Mouse (Mus musculus) heart, embryonic 14.5 days (tissue): ENCODE measurements around the gene Vps53. TPM values are rescaled to one million over a fixed set of nuclear protein-coding genes. Genes with fewer than 3 reads are reported as not detected.

ENCODE experiments used
- ATAC-seq: fragments of 200-750 bp; cut with Nextera tagmentation; 2 replicates; pipeline ENCODE4 v1.8.0; 2017; ENCODE audit warnings: low read depth, moderate TSS enrichment; ENCODE audit not compliant: insufficient number of reproducible peaks, insufficient read depth, low FRiP score
- H3K27ac ChIP-seq, 2 experiments: fragments of 200-500 bp in 1 of 2; fragments of 300-500 bp in 1 of 2; sonication (generic) in 1 of 2; replicated peaks in 1 of 2; 2 replicates each; pipeline ENCODE4 v1.5.1; 2012 to 2014; ENCODE audit warnings: low read depth in 2 of 2, low read length in 2 of 2, control low read depth in 1 of 2, mild to moderate bottlenecking in 1 of 2, mixed read lengths in 1 of 2; ENCODE audit not compliant: control insufficient read depth in 1 of 2, insufficient read depth in 1 of 2
- H3K27me3 ChIP-seq: fragments of 300-500 bp; sonication (generic); 2 replicates; pipeline ENCODE4 v1.6.1; 2014; ENCODE audit warnings: mild to moderate bottlenecking, low read length, control low read depth; ENCODE audit not compliant: control insufficient read depth, insufficient read depth
- H3K36me3 ChIP-seq: fragments of 300-500 bp; sonication (generic); 2 replicates; pipeline ENCODE4 v1.6.1; 2014; ENCODE audit warnings: mild to moderate bottlenecking, control low read depth, low read length, mixed read lengths; ENCODE audit not compliant: control insufficient read depth, insufficient read depth
- H3K4me1 ChIP-seq, 2 experiments: fragments of 200-500 bp in 1 of 2; fragments of 300-500 bp in 1 of 2; sonication (generic) in 1 of 2; 2 replicates each; pipeline ENCODE4 v1.6.1; 2012 to 2014; ENCODE audit warnings: low read length in 2 of 2, control low read depth in 1 of 2, mixed read lengths in 1 of 2; ENCODE audit not compliant: control insufficient read depth in 2 of 2, insufficient read depth in 2 of 2
- H3K4me2 ChIP-seq: fragments of 300-500 bp; sonication (generic); 2 replicates; pipeline ENCODE4 v1.6.1; 2014; ENCODE audit warnings: mild to moderate bottlenecking, low read length
- H3K4me3 ChIP-seq, 2 experiments: fragments of 200-500 bp in 1 of 2; fragments of 300-500 bp in 1 of 2; sonication (generic) in 1 of 2; 2 replicates each; pipeline ENCODE4 v1.5.1; 2012 to 2014; ENCODE audit warnings: low read length in 2 of 2, mild to moderate bottlenecking in 2 of 2, control low read depth in 1 of 2, low read depth in 1 of 2, moderate library complexity in 1 of 2; ENCODE audit not compliant: control insufficient read depth in 1 of 2, insufficient read depth in 1 of 2
- H3K9ac ChIP-seq: fragments of 300-500 bp; sonication (generic); 2 replicates; pipeline ENCODE4 v1.6.1; 2014; ENCODE audit warnings: mild to moderate bottlenecking, low read length
- H3K9me3 ChIP-seq: fragments of 300-500 bp; sonication (generic); 2 replicates; pipeline ENCODE4 v1.6.1; 2016; ENCODE audit warnings: low read length, control low read depth; ENCODE audit not compliant: control insufficient read depth
- WGBS: fragments of 180-500 bp; shearing (Covaris S2); extraction: QIAGEN DNeasy Blood & Tissue Kit; methylation state at CpG from one replicate; pipeline ENCODE4 v1.1.7; 2014; 5-methylcytosine and 5-hydroxymethylcytosine counted together
- polyA plus RNA-seq: library from polyadenylated mRNA; unstranded; fragments of >200 nt; fragmentation: Nextera tagmentation; extraction: Ambion mirVana; gene quantifications from 2 replicates; pipeline ENCODE4 v1.2.1, GENCODE M21; 2014

Gene Vps53
- polyA plus RNA-seq, 1 experiment from 2014 or later, result 32.5 TPM

DNA sequence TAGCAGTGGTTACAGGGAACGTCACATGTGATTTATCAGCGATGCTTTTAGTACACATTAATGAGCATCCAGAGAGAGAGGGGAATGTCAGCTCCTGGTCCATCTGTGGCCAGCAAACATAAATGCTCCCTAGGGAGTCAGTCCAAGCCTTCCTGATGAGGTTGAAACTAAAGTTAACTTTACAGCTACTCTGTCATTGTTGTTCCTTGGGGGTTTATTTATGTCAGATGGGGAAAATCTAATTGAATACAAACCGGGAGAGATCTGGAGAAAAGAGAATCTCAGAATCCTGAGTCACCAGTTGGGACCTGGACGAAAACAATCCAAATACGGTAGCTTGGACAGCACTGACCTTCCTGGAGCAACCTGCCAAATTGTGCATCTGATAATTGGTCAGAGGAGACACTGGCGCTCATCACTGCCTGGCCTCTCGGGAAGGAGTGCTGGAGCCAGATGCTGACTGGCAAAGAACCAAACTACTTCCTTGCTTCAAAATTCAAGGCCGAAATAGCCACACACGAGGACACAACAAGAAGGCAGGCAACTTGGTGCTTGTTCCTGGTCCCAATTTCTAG is 113.8 kb downstream of the Vps53 start:
- ATAC-seq, result no peak
- Histone ChIP-seq H3K9ac (no peak overlapping the region), H3K4me2 (no peak overlapping the region), H3K27ac (no peak overlapping the region), H3K27me3 (no peaks in the 10 kb centered on the region), H3K4me3 (no peak overlapping the region), H3K9me3 (no peaks in the 10 kb centered on the region), H3K36me3 (peaks cover 21% of the 10 kb centered on the region), H3K4me1 (peaks cover 3 to 11% of the 10 kb centered on the region in 2 experiments; a peak in 3 of 4 replicates)
- WGBS, result 74% methylated on average over 9 of the region's 9 CpGs

DNA sequence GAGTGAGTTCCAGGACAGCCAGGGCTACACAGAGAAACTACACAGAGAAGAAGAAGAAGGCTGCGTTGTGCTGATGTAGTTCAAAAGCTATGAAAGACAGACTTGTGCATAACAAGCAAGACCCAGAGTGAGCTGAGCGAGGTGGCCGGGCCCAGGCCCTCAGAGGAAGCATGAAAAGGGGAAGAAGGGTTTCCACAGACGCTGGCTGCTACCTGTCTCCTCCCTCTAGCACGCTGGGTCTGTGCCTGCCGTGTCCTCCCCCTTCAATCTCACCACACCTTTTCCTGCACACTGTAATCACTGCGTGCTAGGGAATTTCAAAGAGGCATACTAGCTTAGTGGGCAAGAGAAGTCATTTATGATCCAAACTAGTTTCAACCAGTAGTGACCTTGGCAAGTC is 115.0 kb downstream of the Vps53 start:
- no peak overlapping the region for H3K27ac ChIP-seq
- peaks cover 6 to 17% of the 10 kb centered on the region in 2 experiments; a peak in 3 of 4 replicates for H3K4me1 ChIP-seq
- H3K4me3 ChIP-seq, result no peak overlapping the region
- H3K27me3 ChIP-seq, result no peaks in the 10 kb centered on the region
- H3K4me2 ChIP-seq, result no peak overlapping the region
- H3K36me3 ChIP-seq, result peaks cover 24% of the 10 kb centered on the region
- no peak overlapping the region for H3K9ac ChIP-seq
- no peaks in the 10 kb centered on the region for H3K9me3 ChIP-seq
- no peak for ATAC-seq
- 80% methylated on average over 7 of the region's 7 CpGs for WGBS

DNA sequence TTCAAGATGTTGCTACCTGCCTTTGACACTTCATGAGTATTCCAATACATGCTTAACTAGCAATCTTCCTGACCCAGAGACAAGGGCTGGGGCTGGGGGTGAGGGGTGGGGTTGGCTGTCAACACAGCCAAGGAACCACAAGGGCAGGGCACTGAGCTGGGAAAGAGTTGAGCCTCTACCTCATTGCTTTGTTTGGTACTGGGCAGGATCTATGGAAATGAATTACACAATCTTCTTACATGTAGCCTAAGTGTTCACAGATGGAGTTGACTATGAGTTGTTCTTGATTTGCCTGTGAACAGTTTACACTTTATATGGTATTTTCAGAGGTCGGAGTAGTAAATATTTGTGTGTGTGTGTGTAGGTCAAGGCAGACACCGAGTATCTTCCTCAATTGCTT is 118.5 kb downstream of the Vps53 start:
- WGBS, result 91% methylated on average over 2 of the region's 2 CpGs
- Histone ChIP-seq H3K4me3 (no peak overlapping the region), H3K4me2 (no peak overlapping the region), H3K27ac (no peak overlapping the region), H3K9me3 (no peaks in the 10 kb centered on the region), H3K36me3 (peaks cover 20% of the 10 kb centered on the region), H3K27me3 (no peaks in the 10 kb centered on the region), H3K9ac (no peak overlapping the region), H3K4me1 (peaks cover 6 to 14% of the 10 kb centered on the region in 2 experiments; a peak in 3 of 4 replicates)
- ATAC-seq, result no peak

DNA sequence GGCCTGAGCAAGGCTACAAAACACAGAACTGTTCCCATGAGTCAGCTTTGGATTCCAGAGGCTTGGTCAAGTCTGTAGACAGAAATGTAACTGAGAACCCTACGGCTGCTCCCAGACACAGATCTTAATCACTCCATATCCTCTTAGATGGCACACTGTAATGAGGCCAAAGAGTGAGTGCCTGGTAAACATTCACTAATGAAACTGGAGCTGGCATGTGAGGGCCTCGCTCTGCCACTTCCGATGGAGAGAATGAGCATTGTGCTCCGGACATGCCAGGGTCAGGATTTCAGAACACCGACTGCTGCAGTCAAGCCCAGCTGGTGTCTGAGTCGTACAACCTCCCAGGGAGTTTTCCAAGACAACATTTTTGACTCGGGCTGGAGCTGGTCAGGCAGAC is 119.5 kb downstream of the Vps53 start:
- H3K9ac ChIP-seq, result no peak overlapping the region
- no peak overlapping the region for H3K4me3 ChIP-seq
- H3K4me1 ChIP-seq, result peaks cover 5 to 7% of the 10 kb centered on the region in 2 experiments; a peak in 3 of 4 replicates
- no peak for ATAC-seq
- no peaks in the 10 kb centered on the region for H3K9me3 ChIP-seq
- H3K4me2 ChIP-seq, result no peak overlapping the region
- WGBS, result 63% methylated on average over 7 of the region's 7 CpGs
- peaks cover 20% of the 10 kb centered on the region for H3K36me3 ChIP-seq
- no peaks in the 10 kb centered on the region for H3K27me3 ChIP-seq
- H3K27ac ChIP-seq, result peak overlapping the region in 1 of 2 experiments; percentile 24; a peak in 1 of 4 replicates

DNA sequence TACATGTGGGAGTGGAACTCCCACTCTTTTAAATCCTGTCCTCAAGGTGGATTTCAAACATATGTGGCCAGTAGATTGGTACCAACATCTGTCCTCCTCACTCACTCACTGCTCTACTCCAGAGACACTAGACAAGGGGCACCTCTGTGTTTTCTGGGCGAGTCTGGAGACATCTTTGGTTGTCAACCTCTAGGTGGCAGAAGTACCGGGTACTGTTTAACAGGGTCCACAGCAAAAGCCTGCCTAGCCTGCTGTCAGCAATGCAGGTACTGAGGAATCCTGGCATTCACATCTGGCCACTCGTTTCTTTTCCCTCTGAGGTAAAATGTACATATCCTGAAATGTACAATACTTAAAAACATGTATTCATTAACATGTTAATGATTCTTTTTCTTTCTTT is 123.0 kb downstream of the Vps53 start:
- H3K27me3 ChIP-seq, result no peaks in the 10 kb centered on the region
- H3K36me3 ChIP-seq, result 0 out of 2 replicates have a peak, but pooled peaks cover 9% of the 10 kb centered on the region
- H3K9me3 ChIP-seq, result no peaks in the 10 kb centered on the region
- H3K27ac ChIP-seq, result no peak overlapping the region
- 29% methylated on average over 3 of the region's 3 CpGs for WGBS
- ATAC-seq, result no peak
- peaks cover 3 to 5% of the 10 kb centered on the region in 2 experiments; a peak in 2 of 4 replicates for H3K4me1 ChIP-seq
- H3K9ac ChIP-seq, result no peak overlapping the region
- H3K4me3 ChIP-seq, result no peak overlapping the region
- H3K4me2 ChIP-seq, result no peak overlapping the region

DNA sequence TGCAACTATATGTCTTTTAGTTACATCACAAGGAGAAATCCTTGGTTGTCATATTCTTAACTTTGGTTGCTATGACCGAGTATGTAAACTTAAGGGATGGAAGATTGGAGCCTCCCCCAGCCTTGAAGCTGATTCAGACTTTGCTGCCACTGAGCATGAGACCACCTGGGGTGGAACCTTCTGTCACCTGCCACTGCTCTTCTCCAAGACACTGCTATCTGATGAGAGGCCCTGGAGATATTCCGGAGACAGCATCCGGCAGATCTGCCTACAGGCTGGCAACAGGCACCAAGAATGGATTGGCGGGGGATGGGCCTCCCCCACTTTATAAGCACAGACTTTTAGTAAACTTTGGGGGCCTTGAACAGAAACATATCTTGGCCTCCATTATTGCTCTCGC is 127.0 kb downstream of the Vps53 start:
- 80% methylated on average over 5 of the region's 5 CpGs for WGBS

DNA sequence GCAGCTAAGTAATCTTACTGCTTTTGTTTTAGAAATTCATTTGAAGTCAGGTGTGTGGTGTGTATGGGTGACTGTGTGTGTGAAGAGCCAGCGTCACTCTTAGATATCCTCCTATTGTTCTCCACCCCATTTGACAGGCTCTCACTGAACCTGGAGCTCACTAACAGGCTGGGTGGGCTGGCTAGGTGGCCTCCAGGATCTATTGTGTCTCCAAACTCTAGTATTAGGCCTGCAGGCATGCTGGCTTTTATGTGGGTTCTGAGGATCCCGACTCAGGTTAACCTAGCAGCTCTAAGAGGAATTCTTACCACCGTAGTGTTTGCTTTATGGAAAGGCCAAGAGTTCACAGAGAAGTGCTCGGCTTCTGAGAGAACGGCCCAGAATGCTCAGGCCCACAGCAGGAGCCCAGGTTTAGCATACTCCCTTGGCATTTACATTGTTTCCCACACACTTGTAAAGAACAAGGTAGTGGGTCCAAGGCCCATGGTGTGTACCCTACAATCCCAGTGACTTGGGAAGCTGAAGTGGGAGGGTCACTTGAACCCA is 128.4 kb downstream of the Vps53 start:
- H3K36me3 ChIP-seq, result peaks cover 15% of the 10 kb centered on the region
- 78% methylated on average over 5 of the region's 5 CpGs for WGBS
- ATAC-seq, result no peak
- no peaks in the 10 kb centered on the region for H3K9me3 ChIP-seq
- H3K27ac ChIP-seq, result no peak overlapping the region
- H3K27me3 ChIP-seq, result no peaks in the 10 kb centered on the region
- H3K4me3 ChIP-seq, result no peak overlapping the region
- H3K4me2 ChIP-seq, result no peak overlapping the region
- H3K4me1 ChIP-seq, result no peaks in the 10 kb centered on the region
- H3K9ac ChIP-seq, result no peak overlapping the region

More for the DNA sequence above, 127.0 kb downstream of the Vps53 start:
- H3K36me3 ChIP-seq, result peaks cover 5% of the 10 kb centered on the region; the same call in 1 of the 2 replicates
- no peak for ATAC-seq
- no peaks in the 10 kb centered on the region for H3K27me3 ChIP-seq
- H3K4me1 ChIP-seq, result no peaks in the 10 kb centered on the region
- no peak overlapping the region for H3K9ac ChIP-seq
- no peaks in the 10 kb centered on the region for H3K9me3 ChIP-seq
- H3K4me2 ChIP-seq, result no peak overlapping the region
- no peak overlapping the region for H3K4me3 ChIP-seq
- no peak overlapping the region for H3K27ac ChIP-seq

DNA sequence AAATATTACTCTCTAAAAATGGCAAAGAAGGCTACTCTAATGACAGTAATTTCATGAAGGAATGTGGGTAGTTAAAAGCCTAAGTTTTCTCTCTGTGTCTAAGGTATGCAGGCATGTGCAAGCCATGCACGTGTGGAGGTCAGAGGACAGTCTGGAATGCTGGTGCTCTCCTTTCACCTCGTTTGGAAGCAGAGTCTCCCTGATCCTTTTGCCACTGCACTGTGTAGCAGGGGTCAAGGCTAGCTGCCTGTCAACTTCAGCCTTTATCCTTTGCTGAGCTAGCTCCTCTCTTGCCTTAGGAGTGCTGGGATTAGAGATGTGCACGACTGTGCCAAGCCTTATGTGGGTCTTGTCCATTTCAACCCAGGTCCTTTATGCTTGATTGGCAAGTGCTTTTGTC is 128.9 kb downstream of the Vps53 start:
- ATAC-seq, result no peak
- H3K27me3 ChIP-seq, result no peaks in the 10 kb centered on the region
- no peak overlapping the region for H3K4me3 ChIP-seq
- WGBS, result 39% methylated on average over 3 of the region's 3 CpGs
- H3K9me3 ChIP-seq, result no peaks in the 10 kb centered on the region
- H3K36me3 ChIP-seq, result peaks cover 19% of the 10 kb centered on the region
- H3K9ac ChIP-seq, result no peak overlapping the region
- no peaks in the 10 kb centered on the region; a peak in 1 of 4 replicates for H3K4me1 ChIP-seq
- H3K27ac ChIP-seq, result no peak overlapping the region
- H3K4me2 ChIP-seq, result no peak overlapping the region
